Mouse (Mus musculus) midbrain, embryonic 12.5 days (tissue): Measurements from ENCODE around the gene Mybph. TPM values are rescaled to one million over a fixed set of nuclear protein-coding genes. Genes with fewer than 3 reads are reported as not detected.

Experiments used
- ATAC-seq: fragments of 200-750 bp; cut with Nextera tagmentation; 2 replicates; pipeline ENCODE4 v1.8.0; 2017; ENCODE audit warnings: low read depth, moderate TSS enrichment, moderate library complexity; ENCODE audit not compliant: low FRiP score
- H3K27ac ChIP-seq: fragments of 300-500 bp; sonication (generic); replicated peaks from 2 replicates; pipeline ENCODE4 v1.5.1; 2016; ENCODE audit warnings: mild to moderate bottlenecking
- H3K27me3 ChIP-seq: fragments of 300-500 bp; sonication (generic); 2 replicates; pipeline ENCODE4 v1.6.1; 2016; ENCODE audit warnings: mild to moderate bottlenecking
- H3K36me3 ChIP-seq: fragments of 300-500 bp; sonication (generic); 2 replicates; pipeline ENCODE4 v1.6.1; 2016
- H3K4me1 ChIP-seq: fragments of 300-500 bp; sonication (generic); 2 replicates; pipeline ENCODE4 v1.6.1; 2016
- H3K4me2 ChIP-seq: fragments of 300-500 bp; sonication (generic); replicated peaks from 2 replicates; pipeline ENCODE4 v1.6.1; 2016; ENCODE audit warnings: mild to moderate bottlenecking, moderate library complexity
- H3K4me3 ChIP-seq: fragments of 300-500 bp; sonication (generic); 2 replicates; pipeline ENCODE4 v1.5.1; 2016; ENCODE audit warnings: mild to moderate bottlenecking
- H3K9ac ChIP-seq: fragments of 300-500 bp; sonication (generic); replicated peaks from 2 replicates; pipeline ENCODE4 v1.6.1; 2016; ENCODE audit warnings: mild to moderate bottlenecking, moderate library complexity
- H3K9me3 ChIP-seq: fragments of 300-500 bp; sonication (generic); 2 replicates; pipeline ENCODE4 v1.6.1; 2016; ENCODE audit warnings: mild to moderate bottlenecking
- WGBS: fragments of 180-500 bp; shearing (Covaris S2); methylation state at CpG from one replicate; pipeline ENCODE4 v1.1.7; 2016; 5-methylcytosine and 5-hydroxymethylcytosine counted together
- polyA plus RNA-seq: library from polyadenylated mRNA; unstranded; fragments of >200 nt; fragmentation: Nextera tagmentation; extraction: Ambion mirVana; gene quantifications from 2 replicates; pipeline ENCODE4 v1.2.1, GENCODE M21; 2016

Gene Mybph
- polyA plus RNA-seq, 1 experiment from 2014 or later, result not detected

GRCm38 (mm10) chr1:134163476-134163875, 29.8 kb upstream of the Mybph start:
- Histone ChIP-seq H3K4me3 (no peak overlapping the region), H3K4me2 (no peak overlapping the region), H3K4me1 (no peaks in the 10 kb centered on the region), H3K27ac (no peak overlapping the region), H3K27me3 (peaks cover 16% of the 10 kb centered on the region; the same call in 1 of the 2 replicates), H3K9me3 (no peaks in the 10 kb centered on the region; the same call in 1 of the 2 replicates), H3K9ac (no peak overlapping the region), H3K36me3 (no peaks in the 10 kb centered on the region)
- no peak for ATAC-seq
- WGBS, result 87% methylated on average over 7 of the region's 7 CpGs

- H3K36me3 ChIP-seq, result no peaks in the 10 kb centered on the region
- no peak for ATAC-seq
- H3K4me2 ChIP-seq, result no peak overlapping the region
- H3K27me3 ChIP-seq, result peaks cover 12% of the 10 kb centered on the region; the same call in 1 of the 2 replicates
- H3K4me1 ChIP-seq, result no peaks in the 10 kb centered on the region
- WGBS, result 57% methylated on average over 4 of the region's 4 CpGs
- H3K4me3 ChIP-seq, result no peak overlapping the region
- no peaks in the 10 kb centered on the region; the same call in 1 of the 2 replicates for H3K9me3 ChIP-seq
- H3K9ac ChIP-seq, result no peak overlapping the region
- no peak overlapping the region for H3K27ac ChIP-seq
Measured at GRCm38 (mm10) chr1:134164454-134164853, 28.8 kb upstream of the Mybph start.

GRCm38 (mm10) chr1:134166547-134166946, 26.7 kb upstream of the Mybph start:
- Histone ChIP-seq H3K4me3 (no peak overlapping the region), H3K4me2 (no peak overlapping the region), H3K27me3 (no peaks in the 10 kb centered on the region), H3K9me3 (no peaks in the 10 kb centered on the region; the same call in 1 of the 2 replicates), H3K27ac (no peak overlapping the region), H3K36me3 (no peaks in the 10 kb centered on the region), H3K4me1 (no peaks in the 10 kb centered on the region), H3K9ac (no peak overlapping the region)
- no peak for ATAC-seq
- WGBS, result 91% methylated on average over 3 of the region's 3 CpGs

- H3K4me2 ChIP-seq, result no peak overlapping the region
- H3K4me3 ChIP-seq, result no peak overlapping the region
- WGBS, result 47% methylated on average over 14 of the region's 14 CpGs
- H3K4me1 ChIP-seq, result no peaks in the 10 kb centered on the region
- no peaks in the 10 kb centered on the region for H3K36me3 ChIP-seq
- H3K9me3 ChIP-seq, result no peaks in the 10 kb centered on the region; the same call in 1 of the 2 replicates
- no peak overlapping the region for H3K9ac ChIP-seq
- ATAC-seq, result no peak
- H3K27me3 ChIP-seq, result no peaks in the 10 kb centered on the region
- no peak overlapping the region for H3K27ac ChIP-seq
Measured at GRCm38 (mm10) chr1:134167416-134168305, 25.6 kb upstream of the Mybph start.

- H3K9ac ChIP-seq, result no peak overlapping the region
- no peak overlapping the region for H3K4me2 ChIP-seq
- H3K27me3 ChIP-seq, result no peaks in the 10 kb centered on the region
- H3K27ac ChIP-seq, result no peak overlapping the region
- no peaks in the 10 kb centered on the region; the same call in 1 of the 2 replicates for H3K9me3 ChIP-seq
- 84% methylated on average over 3 of the region's 3 CpGs for WGBS
- no peaks in the 10 kb centered on the region for H3K4me1 ChIP-seq
- H3K36me3 ChIP-seq, result no peaks in the 10 kb centered on the region
- no peak for ATAC-seq
- no peak overlapping the region for H3K4me3 ChIP-seq
Measured at GRCm38 (mm10) chr1:134168567-134168966, 24.7 kb upstream of the Mybph start.

- H3K36me3 ChIP-seq, result no peaks in the 10 kb centered on the region
Measured at GRCm38 (mm10) chr1:134168985-134169697, 24.1 kb upstream of the Mybph start.

GRCm38 (mm10) chr1:134173081-134173480, 20.2 kb upstream of the Mybph start:
- H3K4me1 ChIP-seq, result no peaks in the 10 kb centered on the region
- H3K27me3 ChIP-seq, result no peaks in the 10 kb centered on the region
- H3K9me3 ChIP-seq, result no peaks in the 10 kb centered on the region
- H3K4me3 ChIP-seq, result no peak overlapping the region
- 64% methylated on average over 7 of the region's 7 CpGs for WGBS
- H3K4me2 ChIP-seq, result no peak overlapping the region
- no peak overlapping the region for H3K27ac ChIP-seq
- no peak overlapping the region for H3K9ac ChIP-seq
- no peaks in the 10 kb centered on the region for H3K36me3 ChIP-seq
- no peak for ATAC-seq

More at GRCm38 (mm10) chr1:134168985-134169697, 24.1 kb upstream of the Mybph start:
- no peak overlapping the region for H3K4me3 ChIP-seq
- H3K9me3 ChIP-seq, result no peaks in the 10 kb centered on the region; the same call in 1 of the 2 replicates
- no peaks in the 10 kb centered on the region for H3K4me1 ChIP-seq
- H3K4me2 ChIP-seq, result no peak overlapping the region
- no peak for ATAC-seq
- 88% methylated on average over 8 of the region's 8 CpGs for WGBS
- H3K27me3 ChIP-seq, result no peaks in the 10 kb centered on the region
- H3K27ac ChIP-seq, result no peak overlapping the region
- H3K9ac ChIP-seq, result no peak overlapping the region

- WGBS, result 92% methylated on average over 5 of the region's 5 CpGs
- no peak overlapping the region for H3K27ac ChIP-seq
Measured at GRCm38 (mm10) chr1:134177976-134178375, 15.3 kb upstream of the Mybph start.

GRCm38 (mm10) chr1:134182025-134182424, 11.2 kb upstream of the Mybph start, which contains the start of gene Chil1:
TSS of gene Chil1 (plus strand) at chr1:134182176.
- no peaks in the 10 kb centered on the region for H3K36me3 ChIP-seq
- 60% methylated on average over 4 of the region's 4 CpGs for WGBS
- H3K4me3 ChIP-seq, result no peak within 1 kb of the TSS
- H3K27me3 ChIP-seq, result peaks cover 14% of the 10 kb centered on the region; the same call in 1 of the 2 replicates
- ATAC-seq, result no peak
- H3K4me2 ChIP-seq, result no peak within 1 kb of the TSS
- no peak within 1 kb of the TSS for H3K27ac ChIP-seq
- peaks cover 7% of the 10 kb centered on the region; the same call in 1 of the 2 replicates for H3K4me1 ChIP-seq
- H3K9ac ChIP-seq, result no peak within 1 kb of the TSS
- no peaks in the 10 kb centered on the region for H3K9me3 ChIP-seq

More at GRCm38 (mm10) chr1:134177976-134178375, 15.3 kb upstream of the Mybph start:
- H3K4me1 ChIP-seq, result peaks cover 7% of the 10 kb centered on the region; the same call in 1 of the 2 replicates
- H3K9ac ChIP-seq, result no peak overlapping the region
- no peaks in the 10 kb centered on the region for H3K9me3 ChIP-seq
- no peak overlapping the region for H3K4me2 ChIP-seq
- no peak overlapping the region for H3K4me3 ChIP-seq
- H3K36me3 ChIP-seq, result no peaks in the 10 kb centered on the region
- H3K27me3 ChIP-seq, result peaks cover 9% of the 10 kb centered on the region; the same call in 1 of the 2 replicates
- no peak for ATAC-seq

- peaks cover 12% of the 10 kb centered on the region for H3K4me1 ChIP-seq
- no peak overlapping the region for H3K9ac ChIP-seq
- WGBS, result 85% methylated on average over 4 of the region's 4 CpGs
- no peak for ATAC-seq
- no peak overlapping the region for H3K4me2 ChIP-seq
- no peak overlapping the region for H3K27ac ChIP-seq
- no peaks in the 10 kb centered on the region for H3K36me3 ChIP-seq
- H3K27me3 ChIP-seq, result peaks cover 14% of the 10 kb centered on the region; the same call in 1 of the 2 replicates
- H3K9me3 ChIP-seq, result no peaks in the 10 kb centered on the region
- no peak overlapping the region for H3K4me3 ChIP-seq
Measured at GRCm38 (mm10) chr1:134184089-134184488, 9.2 kb upstream of the Mybph start.

GRCm38 (mm10) chr1:134188217-134188616, 5.0 kb upstream of the Mybph start:
- H3K36me3 ChIP-seq, result no peaks in the 10 kb centered on the region
- no peak for ATAC-seq
- no peaks in the 10 kb centered on the region for H3K9me3 ChIP-seq
- peaks cover 2% of the 10 kb centered on the region; the same call in 1 of the 2 replicates for H3K27me3 ChIP-seq
- no peak overlapping the region for H3K9ac ChIP-seq
- H3K4me3 ChIP-seq, result no peak overlapping the region
- H3K27ac ChIP-seq, result 0 out of 2 replicates have a peak overlapping the region, but pooled peaks have one; percentile 35
- no peak overlapping the region for H3K4me2 ChIP-seq
- peaks cover 11% of the 10 kb centered on the region for H3K4me1 ChIP-seq
- WGBS, result 74% methylated on average over 5 of the region's 5 CpGs
